Mouse (Mus musculus) neutrophil, adult 5-6 weeks (primary cell): Measurements from ENCODE around the gene Zcchc3. TPM values are rescaled to one million over a fixed set of nuclear protein-coding genes. Genes with fewer than 3 reads are reported as not detected.
A peak's percentile ranks its signal among the peaks of the same experiment; 100 is the strongest.
"Not testable (repeated sequence)": the region's sequence is repeated elsewhere in the genome, so short reads cannot be mapped to it uniquely, and the experiment has no call there.

Source experiments
- ATAC-seq: fragments of 151-379, 151-347 bp; 2 replicates; pipeline ENCODE4 v1.8.0; 2017; ENCODE audit warnings: mild to moderate bottlenecking, moderate TSS enrichment; ENCODE audit not compliant: insufficient number of reproducible peaks, poor library complexity, low FRiP score, severe bottlenecking; ENCODE audit errors: extremely low read depth
- total RNA-seq: library from RNA; stranded (forward); fragments of 200-1000 nt; gene quantifications from 2 replicates; pipeline ENCODE4 v1.2.3, GENCODE M21; 2017

Zcchc3 gene
- total RNA-seq: 0.98 and 1.5 TPM in 2 replicates

- peak; percentile 39; the same call in 1 of the 2 replicates for ATAC-seq
Measured at GRCm38 (mm10) chr2:152414591-152415165, at the start of gene Zcchc3. Gene Zcchc3, minus strand, starts transcription at chr2:152415027.

DNA sequence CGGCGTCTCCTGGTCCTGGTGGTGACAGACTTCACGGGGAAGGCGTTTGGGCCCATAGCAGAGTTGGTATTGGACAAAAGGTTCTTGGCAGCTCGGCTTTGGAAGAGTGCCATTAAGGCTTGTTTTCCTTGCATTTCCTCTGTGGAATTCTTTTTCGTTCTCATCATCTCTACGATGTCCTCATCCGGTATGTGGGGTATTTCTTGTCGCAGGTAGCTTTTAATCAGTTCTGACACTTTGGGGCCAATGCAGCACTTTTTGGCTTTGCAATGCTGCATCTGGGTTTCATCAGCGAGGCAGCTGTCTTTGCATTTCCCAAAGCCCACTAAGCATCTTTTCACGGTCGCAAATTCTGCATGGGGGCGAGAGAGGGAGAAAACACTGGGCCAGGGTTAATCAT, 44.4 kb upstream of the Zcchc3 start:
- no peak for ATAC-seq

GRCm38 (mm10) chr2:152452101-152452781, 37.4 kb upstream of the Zcchc3 start:
- ATAC-seq: no peak

DNA sequence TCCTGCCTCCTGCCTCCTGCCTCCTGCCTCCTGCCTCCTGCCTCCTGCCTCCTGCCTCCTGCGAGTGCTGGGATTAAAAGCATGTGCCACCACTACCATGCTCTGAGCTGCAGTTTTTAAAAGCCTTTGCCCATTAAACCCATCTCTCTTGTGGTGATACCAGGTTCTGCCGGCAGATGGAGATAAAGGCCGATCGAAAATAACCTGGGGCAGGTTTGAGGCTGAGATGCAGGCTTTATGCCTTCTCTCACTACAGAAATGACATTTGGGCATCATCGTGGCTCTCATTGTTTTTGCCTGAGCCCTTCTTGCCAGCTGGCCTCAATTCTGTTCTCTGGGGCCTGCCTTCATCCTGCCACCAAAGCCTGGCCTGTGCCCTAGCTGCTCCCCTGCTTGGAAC, 35.4 kb upstream of the Zcchc3 start:
- ATAC-seq: no peak

GRCm38 (mm10) chr2:152447461-152447860, 32.6 kb upstream of the Zcchc3 start:
- ATAC-seq: no peak

DNA sequence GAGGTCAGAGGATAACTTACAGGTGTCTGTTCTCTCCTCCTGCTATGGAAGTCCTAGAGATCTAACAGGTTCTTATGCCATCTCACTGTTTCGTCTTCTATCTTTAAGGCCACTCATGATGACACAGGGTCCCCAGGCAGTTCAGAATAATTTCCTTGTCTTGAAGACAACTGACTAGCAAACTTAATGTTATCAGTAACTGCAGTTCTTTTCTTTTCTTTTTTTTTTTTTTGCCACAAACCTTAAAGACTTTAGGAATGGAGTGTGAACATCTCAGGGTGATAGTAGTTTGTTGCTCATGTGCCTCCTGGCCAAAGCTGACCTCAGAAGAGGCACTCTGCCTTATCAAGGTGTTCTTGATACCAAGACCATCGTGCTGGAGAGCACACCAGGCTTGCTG, 31.8 kb upstream of the Zcchc3 start:
- ATAC-seq: no peak

GRCm38 (mm10) chr2:152443281-152443680, 28.5 kb upstream of the Zcchc3 start:
- no peak for ATAC-seq

- no peak for ATAC-seq
Measured at GRCm38 (mm10) chr2:152442322-152442721, 27.5 kb upstream of the Zcchc3 start.

- no peak for ATAC-seq
Measured at GRCm38 (mm10) chr2:152439833-152440232, 25.0 kb upstream of the Zcchc3 start.

DNA sequence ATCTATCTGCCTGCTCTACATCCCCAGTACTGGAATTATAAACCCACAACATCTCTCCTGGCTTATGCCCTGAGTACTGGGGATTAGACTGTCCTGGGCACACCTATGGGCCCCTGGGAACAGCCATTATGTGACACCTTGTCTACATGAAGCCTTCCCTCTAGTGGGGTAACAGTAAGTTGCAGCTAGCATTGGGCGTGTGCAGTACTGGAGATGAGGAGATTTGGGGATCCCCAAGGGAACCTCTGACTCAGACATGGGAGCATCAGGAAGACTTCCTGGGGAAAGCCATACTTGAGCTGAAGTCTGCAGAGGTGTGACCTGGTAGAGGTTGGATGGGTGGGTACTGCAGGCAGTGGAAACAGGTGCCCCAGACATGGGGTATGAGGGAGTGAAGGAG, 24.1 kb upstream of the Zcchc3 start:
- ATAC-seq: no peak

GRCm38 (mm10) chr2:152436983-152437860, 22.4 kb upstream of the Zcchc3 start:
- peak; percentile 69 for ATAC-seq

DNA sequence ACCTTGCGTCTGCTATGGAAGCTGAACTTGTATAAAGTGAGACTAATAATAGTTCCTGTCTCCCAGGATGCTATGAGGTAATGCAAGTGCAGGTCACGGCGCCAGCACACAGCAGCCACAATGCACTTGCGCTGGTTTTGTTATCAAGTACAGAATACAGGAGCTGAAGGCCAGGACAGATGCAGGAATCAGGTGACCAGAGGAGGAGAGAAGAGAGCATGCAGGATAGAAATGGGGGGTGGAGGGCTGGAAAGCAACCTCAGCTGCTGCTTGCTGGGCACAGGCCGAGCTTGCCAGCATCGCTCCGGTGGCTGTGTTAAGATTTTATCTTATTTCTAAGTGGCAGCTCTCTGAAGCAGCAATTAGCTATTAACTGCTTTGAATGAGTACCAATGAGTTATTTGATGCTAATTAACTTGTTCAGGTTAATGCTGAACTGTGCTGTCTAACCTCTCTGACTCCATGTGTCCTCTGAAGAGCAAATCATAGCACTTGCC, 21.6 kb upstream of the Zcchc3 start:
- ATAC-seq: no peak

GRCm38 (mm10) chr2:152428481-152428880, 13.7 kb upstream of the Zcchc3 start:
- not testable (repeated sequence) for ATAC-seq

GRCm38 (mm10) chr2:152427493-152427892, 12.7 kb upstream of the Zcchc3 start:
- ATAC-seq: no peak

DNA sequence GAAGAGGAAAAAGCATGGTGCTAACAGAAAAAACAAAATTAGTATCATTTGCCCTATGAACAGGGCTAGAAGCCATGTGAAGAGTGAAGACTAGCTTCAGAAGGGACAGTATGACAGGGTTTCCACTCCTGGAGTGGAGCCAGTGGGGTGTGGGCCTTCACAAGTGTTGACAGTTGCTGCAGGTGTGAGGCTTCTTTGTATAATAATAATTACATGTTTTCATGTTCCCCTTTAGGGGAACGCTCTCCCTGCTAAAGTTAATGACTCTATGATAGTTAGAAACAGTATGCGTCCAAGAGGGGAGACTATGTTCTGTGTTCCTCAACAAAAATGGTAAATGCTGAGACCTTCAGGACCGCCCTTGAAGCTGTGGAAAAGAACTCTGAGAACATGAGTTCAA, 959 bp upstream of the Zcchc3 start:
- ATAC-seq: no peak

DNA sequence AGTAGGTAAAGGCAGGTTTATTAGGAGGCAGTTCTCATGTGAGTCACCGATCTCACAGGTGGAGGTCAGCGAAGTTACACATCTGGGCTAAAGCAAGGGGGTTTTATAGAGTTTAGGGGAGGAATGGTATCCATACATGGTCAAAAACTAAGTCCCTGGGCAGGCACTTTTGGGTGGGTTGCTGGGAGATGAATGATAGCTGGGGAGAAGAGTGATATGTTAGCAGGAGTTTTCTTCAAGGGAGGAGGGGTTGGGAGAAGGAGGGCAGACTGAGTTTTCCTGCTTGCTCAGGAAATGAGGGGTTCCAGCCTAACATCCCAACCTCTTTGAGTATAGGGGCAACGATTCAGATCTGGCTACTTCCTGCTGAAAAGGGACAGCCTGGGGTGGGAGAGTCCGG, 460 bp upstream of the Zcchc3 start, which contains the start of gene 6820408C15Rik:
Gene 6820408C15Rik (plus strand): TSS at position 301 of the 400 bp plus-strand sequence.
- no peak for ATAC-seq

GRCm38 (mm10) chr2:152413765-152414584, 852 bp downstream of the Zcchc3 start:
- ATAC-seq: no peak

GRCm38 (mm10) chr2:152413158-152413764, 1.6 kb downstream of the Zcchc3 start:
- ATAC-seq: no peak
